Mouse (Mus musculus) left cerebral cortex, postnatal 10 days (tissue): ENCODE results near the gene Efnb2. TPM values are rescaled to one million over a fixed set of nuclear protein-coding genes. Genes with fewer than 3 reads are reported as not detected.

Experiments used
- DNase-seq, 2 experiments: peaks; one replicate each; pipeline ENCODE4 v3.0.0; 2021 to 2022; ENCODE audit warnings: low spot score in 2 of 2, mixed read lengths in 1 of 2; ENCODE audit errors: extremely low spot score in 1 of 2
- intact Hi-C: fragments of 180-260 bp; cut with DNase I; formaldehyde crosslinking; loops from one replicate; pipeline ENCODE4 v1.15.1; 2025
- total RNA-seq, 2 experiments: library from RNA; stranded (reverse); gene quantifications; 2 replicates each; pipeline ENCODE4 v1.2.3; 2021

The Efnb2 gene
- total RNA-seq = 10 to 100 TPM; 85.8 to 98.4 TPM

GRCm38 (mm10) chr8:8661103-8661758 is at the start of gene Efnb2:
Efnb2 (minus strand) TSS chr8:8661242.
- DNase-seq = peak; percentile 94 to 97
- intact Hi-C loops = loop anchor here (2.0 kb wide), 1 partner anchor 332 kb away; no protein-coding TSS in a partner anchor

DNA sequence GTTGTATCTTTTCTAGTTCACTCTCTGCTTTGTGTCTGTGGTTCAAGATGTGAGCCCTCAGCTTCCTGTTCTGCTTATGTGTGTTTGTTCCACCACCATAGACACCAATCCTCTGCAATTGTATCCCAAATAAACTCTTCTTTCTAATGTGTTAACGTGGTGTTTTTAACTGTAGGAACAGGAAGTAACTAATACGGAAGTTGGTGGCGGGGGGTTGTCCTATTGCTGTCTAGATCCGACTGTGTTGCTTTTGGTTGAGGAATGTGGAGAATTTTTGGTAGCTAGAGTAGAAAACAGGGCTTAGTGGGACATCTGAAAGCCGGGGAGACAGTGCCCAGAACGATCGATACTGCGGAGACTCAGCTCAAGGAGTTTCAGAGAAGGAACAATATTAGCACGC is 43.8 kb upstream of the Efnb2 start:
- no peak for DNase-seq
- intact Hi-C loops = no loop called here

- intact Hi-C loops = no loop called here
- no peak for DNase-seq
Measured at GRCm38 (mm10) chr8:8703668-8704067, 42.6 kb upstream of the Efnb2 start.

- DNase-seq = no peak
- intact Hi-C loops = no loop called here
Measured at GRCm38 (mm10) chr8:8700821-8701220, 39.8 kb upstream of the Efnb2 start.

GRCm38 (mm10) chr8:8700229-8700628 is 39.2 kb upstream of the Efnb2 start:
- DNase-seq = no peak
- intact Hi-C loops = no loop called here

GRCm38 (mm10) chr8:8690146-8691092 is 29.4 kb upstream of the Efnb2 start, which contains the start of gene Arglu1:
Arglu1 (minus strand) TSS chr8:8690521.
- intact Hi-C loops = no loop called here
- DNase-seq = peak; percentile 93 to 99

DNA sequence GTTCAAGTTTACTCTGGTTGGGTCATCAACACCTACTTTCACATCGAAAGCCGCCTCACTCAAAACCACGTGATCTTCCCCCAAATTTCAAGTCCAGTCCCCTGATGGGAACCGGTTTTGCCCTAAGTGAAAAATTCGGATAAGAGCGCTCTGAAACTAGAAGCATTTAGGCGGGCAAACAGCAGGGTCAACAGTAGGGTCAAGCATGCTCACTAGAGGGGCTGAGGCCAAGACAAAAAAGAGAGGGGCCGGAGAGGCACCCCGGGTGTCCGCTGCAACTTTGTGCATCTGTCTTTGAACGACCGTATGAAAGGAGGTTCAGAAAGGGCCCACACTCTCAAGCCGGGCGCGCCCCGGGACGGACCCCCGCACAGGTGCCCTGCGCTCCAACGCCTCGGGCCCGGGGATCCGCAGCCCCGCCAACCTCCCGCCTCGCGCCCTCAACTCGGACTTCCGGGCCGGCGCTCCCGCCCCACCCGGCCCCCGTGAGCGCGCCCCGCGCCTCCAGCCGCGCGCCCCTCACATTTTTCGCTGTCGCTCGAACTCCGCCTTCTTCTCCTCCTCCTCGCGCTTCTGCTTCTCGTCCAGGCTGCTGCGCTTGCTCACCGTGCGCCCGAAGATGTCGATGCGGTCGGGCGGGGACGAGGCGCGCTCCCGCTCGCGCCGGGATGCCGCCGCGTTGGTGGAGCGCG is 28.6 kb upstream of the Efnb2 start:
- DNase-seq = peak; percentile 58 to 86
- intact Hi-C loops = loop anchor here (5.0 kb wide), 1 partner anchor 303 kb away; no protein-coding TSS in a partner anchor

GRCm38 (mm10) chr8:8688823-8689453 is 27.9 kb upstream of the Efnb2 start:
- intact Hi-C loops = loop anchor here (5.0 kb wide), 1 partner anchor 303 kb away; no protein-coding TSS in a partner anchor
- DNase-seq = no peak

GRCm38 (mm10) chr8:8685517-8685916 is 24.5 kb upstream of the Efnb2 start:
- intact Hi-C loops = loop anchor here (5.0 kb wide), 1 partner anchor 307 kb away; no protein-coding TSS in a partner anchor
- DNase-seq = no peak

DNA sequence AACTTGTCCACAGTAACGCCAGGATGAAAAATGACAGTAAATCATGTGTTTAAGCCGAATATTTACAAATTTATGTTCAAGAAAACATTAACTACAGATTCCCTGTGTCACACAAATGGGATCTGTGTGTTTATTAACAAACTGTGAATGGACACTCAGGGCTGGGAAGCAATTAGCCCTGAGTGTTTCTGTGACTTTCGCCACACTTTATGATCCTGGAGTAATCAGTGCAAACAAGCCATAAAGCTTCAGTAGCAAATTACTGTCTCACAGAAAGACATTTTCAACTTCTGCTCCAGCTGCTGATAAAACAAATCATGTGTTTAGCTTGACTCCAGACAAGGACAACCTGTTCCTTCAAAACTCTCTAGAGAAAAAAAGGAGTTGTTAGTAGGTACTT is 21.7 kb upstream of the Efnb2 start:
- intact Hi-C loops = no loop called here
- no peak for DNase-seq

- no peak for DNase-seq
- intact Hi-C loops = loop anchor here (5.0 kb wide), 1 partner anchor 499 kb away; no protein-coding TSS in a partner anchor
Measured at GRCm38 (mm10) chr8:8678236-8678635, 17.2 kb upstream of the Efnb2 start.

GRCm38 (mm10) chr8:8674864-8675263 is 13.8 kb upstream of the Efnb2 start:
- intact Hi-C loops = loop anchor here (5.0 kb wide), 1 partner anchor 502 kb away; no protein-coding TSS in a partner anchor
- DNase-seq = no peak

GRCm38 (mm10) chr8:8661759-8662138 is 707 bp upstream of the Efnb2 start:
- peak; percentile 89 to 90 for DNase-seq
- intact Hi-C loops = loop anchor here (2.0 kb wide), 1 partner anchor 331 kb away; no protein-coding TSS in a partner anchor

DNA sequence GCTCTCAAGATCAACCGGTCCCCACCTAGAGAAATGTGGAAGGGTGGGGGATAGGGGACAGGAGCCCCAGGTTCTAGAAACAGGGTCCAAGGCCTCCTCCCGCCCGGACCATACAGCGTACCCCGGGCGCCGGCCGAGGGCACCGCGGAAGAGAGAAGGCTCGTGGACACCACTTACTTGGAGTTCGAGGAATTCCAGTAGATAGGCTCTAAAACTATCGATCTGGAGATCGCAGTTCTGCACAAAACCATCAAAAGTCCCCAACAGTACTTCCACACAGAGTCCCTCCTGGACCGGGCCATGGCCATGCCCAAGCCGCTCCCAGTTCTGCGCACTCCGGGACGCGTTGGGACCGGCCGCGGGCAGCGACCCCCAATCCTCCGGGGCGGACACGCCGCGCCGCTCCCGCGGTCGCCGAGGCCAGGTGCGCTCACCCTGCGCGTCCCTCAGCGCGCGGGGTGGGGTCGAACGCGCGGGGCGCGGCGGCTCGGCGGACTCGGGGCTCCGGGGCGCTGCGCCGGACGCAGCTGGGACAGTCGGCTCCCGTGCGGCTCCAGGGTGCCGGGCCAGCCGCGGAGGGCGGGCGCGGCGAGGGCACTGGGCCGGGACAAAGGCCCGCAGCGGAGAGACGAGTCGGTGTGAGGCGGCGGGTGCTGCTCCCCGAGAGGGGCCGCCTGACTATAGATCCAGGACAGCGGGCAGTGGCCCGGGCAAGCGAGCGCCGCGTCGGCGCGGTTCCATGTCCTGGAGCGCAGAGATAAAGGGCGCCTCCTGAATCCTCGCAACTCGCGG is 539 bp downstream of the Efnb2 start:
- DNase-seq = no peak
- intact Hi-C loops = loop anchor here (2.0 kb wide), 1 partner anchor 332 kb away; no protein-coding TSS in a partner anchor

DNA sequence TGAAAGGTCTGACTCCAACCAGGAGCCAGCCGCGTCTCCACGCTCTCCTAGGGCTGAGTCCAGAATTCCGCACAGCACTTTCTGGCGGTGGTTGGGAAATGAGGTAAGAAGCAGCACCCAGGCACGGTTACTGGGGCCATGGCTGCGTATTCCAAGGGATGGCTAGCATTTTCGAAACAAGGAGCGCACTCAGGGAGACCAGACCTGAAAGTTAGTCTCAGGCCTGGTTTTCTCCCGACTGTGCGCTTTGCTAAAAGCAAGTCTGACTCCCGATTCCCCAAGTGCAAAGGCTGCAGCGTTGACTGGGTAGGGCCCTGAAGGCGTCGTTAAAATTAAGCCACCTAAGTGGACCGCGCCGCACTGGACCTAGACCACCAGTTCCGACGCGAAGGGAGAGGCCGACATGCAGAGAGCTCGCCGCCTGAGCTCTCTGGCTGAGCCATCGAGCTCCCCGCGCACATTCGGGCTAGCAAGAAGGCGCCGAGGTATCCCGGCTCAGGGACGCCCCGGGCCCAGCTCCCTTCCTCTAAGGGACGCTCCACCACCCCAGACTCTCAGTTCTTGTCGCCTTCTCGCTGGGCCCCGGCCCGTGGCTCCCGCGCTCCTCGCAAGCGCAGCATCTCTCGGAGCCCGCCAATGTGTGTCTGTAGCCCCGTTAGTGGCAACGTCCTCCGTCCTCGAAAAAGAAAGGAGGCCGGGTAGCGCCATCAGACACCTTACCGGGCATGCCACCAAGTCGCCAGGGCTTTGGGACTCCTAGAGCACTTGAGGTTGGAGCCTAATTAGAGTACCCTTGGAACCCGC is 1.3 kb downstream of the Efnb2 start:
- peak; percentile 40 to 56 for DNase-seq
- intact Hi-C loops = loop anchor here (2.0 to 10.0 kb wide), 4 partner anchors 333 to 1645 kb away; no protein-coding TSS in a partner anchor

DNA sequence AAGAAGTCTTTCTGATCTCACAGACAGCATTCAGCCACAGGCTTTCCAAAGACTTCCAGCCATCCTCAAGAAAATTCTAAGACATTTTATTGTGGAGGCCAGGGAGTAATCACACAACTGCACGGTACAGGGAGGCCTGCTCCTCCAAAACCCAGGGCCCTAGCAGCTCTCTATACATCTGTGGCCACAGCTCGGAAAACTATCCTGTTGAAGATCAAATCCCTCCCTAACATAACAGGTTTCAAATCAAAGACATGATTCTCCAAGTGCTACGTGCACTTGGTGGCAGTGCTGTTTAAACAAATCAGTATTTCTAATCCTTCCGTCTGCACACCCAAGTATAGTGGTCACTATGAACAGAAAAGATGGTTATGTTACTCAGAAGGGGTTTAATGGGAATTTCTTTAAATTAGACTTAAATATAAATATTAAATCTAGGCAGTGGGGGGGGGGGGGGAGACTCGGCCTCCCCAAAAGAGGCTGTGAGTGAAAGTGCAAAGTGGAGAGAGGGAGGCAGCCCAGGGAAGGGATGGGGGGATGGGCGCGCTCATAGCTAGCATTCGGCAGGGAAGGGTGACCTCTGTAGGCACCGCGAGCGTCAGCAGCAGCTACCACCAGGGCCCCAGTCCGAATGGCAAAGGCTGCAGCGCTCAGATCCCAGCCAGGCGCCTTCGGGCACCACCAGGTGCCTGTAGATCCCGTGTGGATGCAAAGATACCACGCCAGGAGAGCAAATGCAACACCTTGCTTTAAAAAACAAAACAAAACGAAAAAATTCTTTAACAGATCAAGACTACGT is 2.4 kb downstream of the Efnb2 start:
- peak; percentile 81 to 93 for DNase-seq
- intact Hi-C loops = loop anchor here (5.0 to 10.0 kb wide), 3 partner anchors 426 to 1644 kb away; no protein-coding TSS in a partner anchor
